Mouse (Mus musculus): ENCODE results near the gene Cox20.

The Cox20 gene

DNA sequence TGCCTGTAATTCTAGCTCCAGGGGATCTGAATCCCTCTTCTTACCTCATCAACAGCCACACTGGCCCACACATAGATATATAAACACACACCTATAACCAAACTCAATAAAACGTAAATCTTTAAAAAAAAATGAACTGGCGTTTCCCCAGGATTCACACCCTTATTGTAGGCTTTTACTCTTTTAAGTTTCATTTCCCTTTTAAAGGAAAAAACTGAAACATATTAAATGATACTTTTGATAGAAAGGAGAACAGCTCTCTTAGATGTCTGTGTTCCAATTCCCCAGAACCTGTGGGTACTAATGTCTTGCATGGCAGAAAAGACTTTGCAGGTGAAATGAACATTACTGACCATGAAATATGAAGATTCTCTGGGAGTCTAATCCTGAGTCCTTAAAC is 31.9 kb downstream of the Cox20 start:
- ATAC-seq (ENCODE audit: insufficient number of reproducible peaks, low FRiP score, low TSS enrichment): no peak

DNA sequence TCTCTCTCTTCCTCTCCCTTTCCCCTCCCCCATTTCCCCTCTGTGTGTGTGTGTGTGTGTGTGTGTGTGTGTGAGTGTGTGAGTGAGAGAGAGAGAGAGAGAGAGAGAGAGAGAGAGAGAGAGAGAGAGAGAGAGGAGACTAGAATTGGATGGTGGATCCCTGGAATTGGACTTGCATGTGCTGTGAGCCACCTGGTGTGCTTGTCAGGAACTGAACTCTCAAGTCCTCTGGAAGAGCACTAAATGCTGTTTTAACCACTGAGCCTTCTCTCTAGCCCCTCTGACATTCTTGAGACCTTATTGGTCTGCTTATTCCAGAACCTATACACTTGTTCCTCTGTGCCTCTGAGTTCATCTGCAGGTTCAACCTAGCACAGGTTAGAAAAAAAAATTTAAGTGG is 32.7 kb downstream of the Cox20 start:
- ATAC-seq (ENCODE audit: insufficient number of reproducible peaks, low FRiP score, low TSS enrichment): no peak

DNA sequence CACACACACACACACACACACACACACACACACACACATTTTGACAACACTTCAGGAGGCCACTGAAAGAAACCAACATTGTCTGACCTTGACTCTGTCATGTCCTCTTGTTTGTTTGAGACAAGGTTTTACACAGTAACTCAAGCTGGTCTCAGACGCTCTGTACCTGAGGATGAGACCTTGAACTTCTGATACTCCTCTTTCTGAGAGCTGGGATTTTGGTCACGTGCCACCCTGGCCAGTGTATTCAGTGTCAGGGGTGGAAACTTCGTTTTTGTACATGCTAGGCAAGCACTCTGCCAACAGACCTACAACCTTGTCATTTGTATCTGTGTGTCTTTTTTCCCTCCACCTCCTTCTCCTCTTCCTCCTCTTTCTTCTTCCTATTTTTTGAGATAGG is 35.6 kb downstream of the Cox20 start:
- no peak for ATAC-seq (ENCODE audit: insufficient number of reproducible peaks, low FRiP score, low TSS enrichment)

DNA sequence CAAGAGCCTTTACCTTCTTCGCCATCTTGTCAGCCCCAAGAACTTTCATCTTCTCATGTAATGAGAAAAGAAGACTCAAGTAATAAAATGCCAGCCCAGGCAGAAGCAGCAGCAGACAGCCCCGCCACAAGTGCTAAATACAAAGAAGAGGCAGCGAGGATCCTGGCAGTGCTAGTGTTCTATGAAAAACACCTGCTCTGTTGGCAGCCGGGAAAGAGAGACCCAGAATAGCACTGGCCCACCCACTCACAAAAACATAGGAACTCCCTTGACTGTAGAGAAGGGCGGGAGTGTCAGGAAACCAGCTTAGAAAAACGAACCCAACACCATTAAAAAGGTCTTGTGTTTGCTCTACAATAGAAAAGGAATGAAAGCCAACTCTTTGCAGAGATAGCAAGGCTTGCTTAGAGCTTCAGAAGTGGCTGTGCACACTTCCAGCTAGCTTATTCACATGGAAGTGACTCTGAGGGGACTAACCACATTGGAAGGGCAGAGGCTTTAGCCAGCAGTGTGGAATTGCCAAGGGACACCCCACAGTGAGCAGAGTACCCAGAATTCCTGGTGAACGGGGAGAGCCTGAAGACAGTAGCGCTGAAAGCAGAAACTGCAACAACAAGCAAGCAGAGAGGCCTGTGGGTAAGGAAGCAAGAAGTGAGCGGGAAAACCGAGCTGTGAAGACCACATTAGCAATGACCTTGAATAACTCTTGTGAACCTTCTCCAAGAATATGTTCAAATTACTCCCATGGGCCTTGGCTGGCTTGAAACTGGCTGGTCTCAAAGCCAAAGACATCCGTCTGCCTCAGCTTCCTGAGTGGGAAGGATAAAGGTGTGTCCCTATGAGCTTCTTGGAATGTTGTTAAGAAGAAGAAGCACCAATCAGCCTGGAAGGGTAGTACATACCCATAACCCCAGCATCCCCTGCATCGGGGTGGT is 39.1 kb downstream of the Cox20 start:
- no peak for ATAC-seq (ENCODE audit: insufficient number of reproducible peaks, low FRiP score, low TSS enrichment)

DNA sequence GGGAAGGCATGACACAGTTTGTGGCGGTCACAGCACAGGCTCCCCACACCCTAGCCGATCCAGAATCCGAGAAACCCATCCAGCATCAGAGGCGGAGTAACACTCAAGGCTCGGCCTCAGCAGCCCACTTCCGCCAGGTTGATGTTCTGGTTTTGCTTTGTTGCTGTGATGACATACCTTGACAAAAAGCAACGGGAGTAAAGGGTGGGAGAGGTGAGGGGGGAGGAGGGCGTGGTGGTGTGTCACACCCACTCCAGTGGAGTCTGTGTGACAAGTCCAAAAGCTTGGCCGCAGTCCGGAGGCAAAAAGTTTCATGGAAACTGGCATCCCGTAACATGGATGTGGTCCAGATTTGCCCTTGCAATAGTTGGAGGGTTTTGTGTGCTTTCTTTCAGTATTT is 41.3 kb downstream of the Cox20 start:
- ATAC-seq (ENCODE audit: insufficient number of reproducible peaks, low FRiP score, low TSS enrichment): no peak

DNA sequence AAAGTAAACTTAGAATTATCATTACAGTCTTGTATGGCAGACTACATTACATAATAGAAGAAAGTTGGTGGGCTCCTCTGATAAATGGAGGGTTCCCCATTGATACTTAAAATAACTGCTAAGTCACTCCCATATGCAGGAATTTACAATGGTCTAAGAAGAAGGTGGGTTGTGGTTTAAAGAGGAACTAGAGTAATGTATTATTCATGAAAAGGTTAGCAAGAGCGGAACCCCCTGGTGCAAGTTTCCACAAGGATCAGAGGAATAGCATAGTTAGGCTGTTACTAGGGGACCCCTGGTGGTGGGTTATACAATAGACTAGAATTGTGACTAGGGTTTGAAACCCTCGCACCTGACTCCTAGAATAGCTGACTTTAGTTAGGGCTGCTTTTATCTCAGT is 41.8 kb downstream of the Cox20 start:
- ATAC-seq (ENCODE audit: insufficient number of reproducible peaks, low FRiP score, low TSS enrichment): no peak

DNA sequence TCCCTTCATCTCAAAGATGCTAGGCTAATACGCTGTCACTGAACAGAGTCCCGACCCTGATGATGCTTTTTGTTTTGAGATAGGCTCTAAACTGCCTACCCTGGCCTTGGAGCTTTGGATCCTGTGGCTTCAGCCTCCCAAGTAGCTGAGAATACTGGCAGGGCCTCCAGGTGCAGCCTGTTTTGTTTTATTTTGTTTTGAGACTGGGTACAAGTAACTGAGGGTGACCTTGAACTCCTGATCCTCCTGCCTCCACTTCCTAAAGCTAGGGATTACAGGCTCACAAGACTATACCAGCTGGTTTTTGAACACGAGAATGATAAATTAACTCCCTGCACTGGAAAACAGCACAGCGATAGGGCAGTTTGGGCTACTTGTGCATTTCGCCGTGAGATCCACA is 46.2 kb downstream of the Cox20 start:
- no peak for ATAC-seq (ENCODE audit: insufficient number of reproducible peaks, low FRiP score, low TSS enrichment)

DNA sequence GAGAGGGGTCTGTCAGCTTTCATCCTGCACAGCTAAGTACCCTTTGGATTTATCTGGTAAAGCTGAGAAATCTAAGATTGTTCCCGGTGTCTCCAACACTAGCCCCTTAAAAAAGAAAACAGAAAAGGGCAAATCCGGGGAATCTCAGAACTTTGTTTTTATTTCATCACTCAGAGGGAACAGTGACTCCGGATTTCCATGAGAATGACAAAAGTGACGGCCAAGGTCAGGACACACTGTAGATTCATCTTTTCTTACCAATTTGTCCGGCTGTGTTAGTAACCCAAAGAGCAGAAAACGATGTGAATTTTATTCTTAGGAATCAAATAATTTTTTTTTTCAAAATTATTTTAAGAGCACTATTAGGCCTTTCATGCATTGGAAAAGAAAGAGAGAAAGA is 49.2 kb downstream of the Cox20 start:
- ATAC-seq (ENCODE audit: insufficient number of reproducible peaks, low FRiP score, low TSS enrichment): no peak

DNA sequence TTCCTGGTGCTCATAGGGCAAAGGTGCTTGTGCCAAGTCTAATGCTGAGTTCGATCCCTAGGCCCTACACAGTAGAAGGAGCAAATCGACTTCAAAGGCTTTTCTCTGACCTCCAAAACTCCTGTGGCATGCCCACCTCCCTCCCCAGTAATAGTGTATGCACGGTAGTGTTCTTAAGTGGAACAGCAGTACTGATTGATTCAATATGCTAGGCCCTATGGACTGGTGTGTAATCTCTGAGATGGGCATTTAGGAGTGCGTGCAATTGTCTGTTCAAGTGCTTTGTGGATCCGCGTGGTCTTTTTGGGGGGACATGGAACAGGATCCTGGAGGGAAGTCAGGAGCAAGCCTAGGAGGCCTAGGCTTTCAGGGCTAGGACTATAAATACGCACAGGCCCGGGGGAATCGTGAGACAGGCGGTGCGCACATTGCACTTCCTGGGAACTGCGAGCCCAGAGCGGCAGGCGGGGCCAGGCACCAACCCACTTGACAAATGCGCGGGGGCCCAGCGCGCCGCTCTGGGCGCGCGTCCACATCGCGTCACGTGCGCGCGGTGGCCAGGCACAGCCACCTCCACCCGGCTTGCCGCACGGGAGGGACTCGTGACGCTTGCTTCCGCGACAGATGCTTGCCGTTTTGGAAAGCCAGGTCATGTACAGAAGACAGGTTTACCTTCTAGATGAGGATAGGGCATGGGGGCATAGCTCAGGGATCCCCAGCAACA is 49.8 kb downstream of the Cox20 start:
- ATAC-seq (ENCODE audit: insufficient number of reproducible peaks, low FRiP score, low TSS enrichment): peak; percentile 95

DNA sequence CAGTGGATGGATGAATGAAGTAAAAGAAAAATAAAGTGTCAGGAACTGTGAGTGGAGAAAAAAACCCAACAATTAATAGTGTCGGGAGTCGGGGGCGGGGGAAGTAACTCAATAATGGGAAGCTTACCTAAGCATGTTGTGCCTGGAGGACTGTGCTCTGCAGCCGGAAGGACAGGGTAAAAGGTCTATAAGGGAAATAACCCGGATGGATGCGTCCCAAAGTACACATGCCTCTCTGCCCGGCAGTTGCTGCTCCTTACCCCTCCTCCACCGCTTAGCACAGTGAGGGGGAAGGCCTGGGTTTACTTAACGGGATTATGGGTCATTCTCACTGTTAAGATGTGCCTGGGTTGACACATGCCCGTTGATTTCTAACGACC is 50.3 kb downstream of the Cox20 start:
- peak; percentile 63; the same call in 1 of the 2 replicates for ATAC-seq (ENCODE audit: insufficient number of reproducible peaks, low FRiP score, low TSS enrichment)

Data from cerebellum, adult (tissue).